Mouse (Mus musculus) midbrain, postnatal 0 days (tissue): ENCODE measurements around the gene Ccnd2. TPM values are rescaled to one million over a fixed set of nuclear protein-coding genes. Genes with fewer than 3 reads are reported as not detected.

Experiments
- ATAC-seq: fragments of 200-750 bp; cut with Nextera tagmentation; 2 replicates; pipeline ENCODE4 v1.8.0; 2017; ENCODE audit warnings: moderate number of reproducible peaks, mild to moderate bottlenecking, moderate TSS enrichment, moderate library complexity; ENCODE audit not compliant: low FRiP score
- DNase-seq: peaks from one replicate; pipeline ENCODE4 v3.0.0-alpha.2; 2015; ENCODE audit warnings: low spot score
- H3K27ac ChIP-seq: fragments of 300-500 bp; sonication (generic); 2 replicates; pipeline ENCODE4 v1.5.1; 2014; ENCODE audit warnings: low read depth, mild to moderate bottlenecking, low read length, mixed read lengths
- H3K27me3 ChIP-seq: fragments of 300-500 bp; sonication (generic); 2 replicates; pipeline ENCODE4 v1.6.1; 2014; ENCODE audit warnings: low read length, control low read depth, mixed read lengths; ENCODE audit not compliant: insufficient read depth
- H3K36me3 ChIP-seq: fragments of 300-500 bp; sonication (generic); 2 replicates; pipeline ENCODE4 v1.6.1; 2014; ENCODE audit warnings: low read length, control low read depth, mixed read lengths; ENCODE audit not compliant: insufficient read depth
- H3K4me1 ChIP-seq: fragments of 300-500 bp; sonication (generic); 2 replicates; pipeline ENCODE4 v1.6.1; 2014; ENCODE audit warnings: mild to moderate bottlenecking, control low read depth, antibody characterized with exemption, low read length, mixed read lengths; ENCODE audit not compliant: insufficient read depth
- H3K4me2 ChIP-seq: fragments of 300-500 bp; sonication (generic); 2 replicates; pipeline ENCODE4 v1.6.1; 2014; ENCODE audit warnings: low read depth, mild to moderate bottlenecking, low read length, mixed read lengths; ENCODE audit not compliant: poor library complexity, severe bottlenecking
- H3K4me3 ChIP-seq: fragments of 300-500 bp; sonication (generic); 2 replicates; pipeline ENCODE4 v1.5.1; 2014; ENCODE audit warnings: low read depth, mild to moderate bottlenecking, low read length, moderate library complexity
- H3K9ac ChIP-seq: fragments of 300-500 bp; sonication (generic); replicated peaks from 2 replicates; pipeline ENCODE4 v1.6.1; 2014; ENCODE audit warnings: mild to moderate bottlenecking, low read length, moderate library complexity, mixed read lengths; ENCODE audit not compliant: poor library complexity, severe bottlenecking
- H3K9me3 ChIP-seq: fragments of 300-500 bp; sonication (generic); 2 replicates; pipeline ENCODE4 v1.6.1; 2016; ENCODE audit warnings: low read length, control low read depth
- CTCF ChIP-seq: IDR thresholded peaks from 2 replicates; pipeline ENCODE4 v1.5.1; 2016; ENCODE audit warnings: antibody characterized with exemption, mild to moderate bottlenecking
- WGBS: fragments of 180-500 bp; shearing (Covaris S2); extraction: QIAGEN DNeasy Blood & Tissue Kit; methylation state at CpG from one replicate; pipeline ENCODE4 v1.1.7; 2014; 5-methylcytosine and 5-hydroxymethylcytosine counted together
- polyA plus RNA-seq: library from polyadenylated mRNA; unstranded; fragments of >200 nt; fragmentation: Nextera tagmentation; extraction: Ambion mirVana; gene quantifications from 2 replicates; pipeline ENCODE4 v1.2.1, GENCODE M21; 2015
- total RNA-seq: library from RNA; depleted of rRNA; stranded (reverse); fragments of >200 nt; gene quantifications from 2 replicates; pipeline ENCODE4 v1.2.3, GENCODE M21; 2014

Gene Ccnd2
- total and polyA plus RNA-seq, 2 experiments from 2014 or later: 14.5 to 106 TPM

GRCm38 (mm10) chr6:127108368-127109060 lies 43.5 kb downstream of the Ccnd2 start:
- Histone ChIP-seq H3K9me3 (no peaks in the 10 kb centered on the region), H3K4me3 (peak overlapping the region; percentile 52), H3K27ac (no peak overlapping the region), H3K27me3 (no peaks in the 10 kb centered on the region), H3K4me1 (no peaks in the 10 kb centered on the region), H3K4me2 (peak overlapping the region; percentile 65), H3K9ac (0 out of 2 replicates have a peak overlapping the region, but pooled peaks have one; percentile 48), H3K36me3 (no peaks in the 10 kb centered on the region)
- ATAC-seq (no peak), DNase-seq (no peak)
- WGBS: 40% methylated on average over 20 of the region's 20 CpGs
- no peak for TF ChIP-seq CTCF

- no peak for TF ChIP-seq CTCF
- H3K4me3 ChIP-seq: no peak overlapping the region
- H3K9me3 ChIP-seq: no peaks in the 10 kb centered on the region
- H3K27ac ChIP-seq: no peak overlapping the region
- no peak overlapping the region for H3K4me2 ChIP-seq
- no peak overlapping the region for H3K9ac ChIP-seq
- H3K27me3 ChIP-seq: no peaks in the 10 kb centered on the region
- DNase-seq: no peak
- no peak for ATAC-seq
- H3K36me3 ChIP-seq: no peaks in the 10 kb centered on the region
- H3K4me1 ChIP-seq: no peaks in the 10 kb centered on the region
Observed at GRCm38 (mm10) chr6:127107413-127107812, 44.6 kb downstream of the Ccnd2 start.

- H3K27me3 ChIP-seq: no peaks in the 10 kb centered on the region
- H3K9me3 ChIP-seq: no peaks in the 10 kb centered on the region
- WGBS: 45% methylated on average over 5 of the region's 5 CpGs
- TF ChIP-seq CTCF: no peak
- no peaks in the 10 kb centered on the region for H3K4me1 ChIP-seq
- no peak for DNase-seq
- no peak for ATAC-seq
- H3K4me2 ChIP-seq: no peak overlapping the region
- no peaks in the 10 kb centered on the region for H3K36me3 ChIP-seq
- no peak overlapping the region for H3K27ac ChIP-seq
- H3K4me3 ChIP-seq: no peak overlapping the region
- no peak overlapping the region for H3K9ac ChIP-seq
Observed at GRCm38 (mm10) chr6:127106726-127107125, 45.3 kb downstream of the Ccnd2 start.

GRCm38 (mm10) chr6:127106189-127106588 lies 45.8 kb downstream of the Ccnd2 start:
- H3K4me1 ChIP-seq: no peaks in the 10 kb centered on the region
- no peak overlapping the region for H3K4me2 ChIP-seq
- no peaks in the 10 kb centered on the region for H3K9me3 ChIP-seq
- DNase-seq (no peak), ATAC-seq (no peak)
- no peak for TF ChIP-seq CTCF
- no peaks in the 10 kb centered on the region for H3K36me3 ChIP-seq
- H3K4me3 ChIP-seq: no peak overlapping the region
- H3K27ac ChIP-seq: no peak overlapping the region
- no peaks in the 10 kb centered on the region for H3K27me3 ChIP-seq
- 82% methylated on average over 5 of the region's 5 CpGs for WGBS
- H3K9ac ChIP-seq: no peak overlapping the region

- no peak overlapping the region for H3K4me2 ChIP-seq
- H3K27ac ChIP-seq: no peak overlapping the region
- H3K36me3 ChIP-seq: 0 out of 2 replicates have a peak, but pooled peaks cover 4% of the 10 kb centered on the region
- H3K9ac ChIP-seq: no peak overlapping the region
- no peaks in the 10 kb centered on the region for H3K9me3 ChIP-seq
- H3K27me3 ChIP-seq: no peaks in the 10 kb centered on the region
- DNase-seq: peak; percentile 37
- no peaks in the 10 kb centered on the region for H3K4me1 ChIP-seq
- 65% methylated on average over 6 of the region's 6 CpGs for whole genome bisulfite sequencing
- TF ChIP-seq CTCF: peak; percentile 79
- H3K4me3 ChIP-seq: no peak overlapping the region
- no peak for ATAC-seq
Observed at GRCm38 (mm10) chr6:127105107-127105506, 46.9 kb downstream of the Ccnd2 start.

- no peak overlapping the region for H3K4me3 ChIP-seq
- H3K9me3 ChIP-seq: no peaks in the 10 kb centered on the region
- whole genome bisulfite sequencing: 90% methylated on average over 7 of the region's 7 CpGs
- H3K36me3 ChIP-seq: 0 out of 2 replicates have a peak, but pooled peaks cover 4% of the 10 kb centered on the region
- no peak overlapping the region for H3K27ac ChIP-seq
- H3K4me2 ChIP-seq: no peak overlapping the region
- H3K27me3 ChIP-seq: no peaks in the 10 kb centered on the region
- ATAC-seq: no peak
- H3K9ac ChIP-seq: no peak overlapping the region
- no peak for TF ChIP-seq CTCF
- DNase-seq: no peak
- H3K4me1 ChIP-seq: no peaks in the 10 kb centered on the region
Observed at GRCm38 (mm10) chr6:127104396-127105029, 47.5 kb downstream of the Ccnd2 start.
